Mouse (Mus musculus): Measurements from ENCODE around the gene Ttc41. TPM values are rescaled to one million over a fixed set of nuclear protein-coding genes. Genes with fewer than 3 reads are reported as not detected.
"Not testable (repeated sequence)": the region's sequence is repeated elsewhere in the genome, so short reads cannot be mapped to it uniquely, and the experiment has no call there.

Ttc41 gene
- polyA plus RNA-seq (2014; fragmentation: Nextera tagmentation; extraction: Ambion mirVana), result 0.82 and 2.5 TPM in 2 replicates

GRCm38 (mm10) chr10:86705318-86705921 is at the start of gene Ttc41, which contains the start of gene Hsp90b1:
Gene Ttc41, plus strand, starts transcription at chr10:86705811.
Gene Hsp90b1, minus strand, starts transcription at chr10:86705509.
- Histone ChIP-seq H3K4me1 (replicated peaks; ENCODE audit: control insufficient read depth, insufficient read depth, low read length) (peaks cover 32% of the 10 kb centered on the region), H3K27ac (peak within 1 kb of the TSS; percentile 92), H3K9ac (peak within 1 kb of the TSS; percentile 93), H3K36me3 (replicated peaks; ENCODE audit: control insufficient read depth, insufficient read depth) (peaks cover 36% of the 10 kb centered on the region), H3K4me3 (replicated peaks; ENCODE audit: low read length) (peak within 1 kb of the TSS; percentile 85), H3K27me3 (ENCODE audit: control insufficient read depth, insufficient read depth, low read length) (no peaks in the 10 kb centered on the region), H3K4me2 (replicated peaks) (peak within 1 kb of the TSS; percentile 89), H3K9me3 (ENCODE audit: control insufficient read depth, low read length) (no peaks in the 10 kb centered on the region)
- DNase-seq (ENCODE audit: low spot score) (peak; percentile 99), ATAC-seq (ENCODE audit: low FRiP score) (peak; percentile 98)
- under 1% methylated on average over 51 of the region's 51 CpGs for WGBS

- not testable (repeated sequence) for H3K4me2 ChIP-seq (replicated peaks); H3K4me3 ChIP-seq (replicated peaks; ENCODE audit: low read length); H3K27ac ChIP-seq; H3K27me3 ChIP-seq (ENCODE audit: control insufficient read depth, insufficient read depth, low read length); H3K36me3 ChIP-seq (replicated peaks; ENCODE audit: control insufficient read depth, insufficient read depth); H3K9ac ChIP-seq; DNase-seq (ENCODE audit: low spot score); H3K9me3 ChIP-seq (ENCODE audit: control insufficient read depth, low read length); H3K4me1 ChIP-seq (replicated peaks; ENCODE audit: control insufficient read depth, insufficient read depth, low read length); ATAC-seq (ENCODE audit: low FRiP score)
- WGBS, result 76% methylated on average over 4 of the region's 4 CpGs
Measured at GRCm38 (mm10) chr10:86670550-86670949, 35.1 kb upstream of the Ttc41 start.

GRCm38 (mm10) chr10:86684797-86685178 is 20.8 kb upstream of the Ttc41 start:
- not testable (repeated sequence) for H3K27me3 ChIP-seq (ENCODE audit: control insufficient read depth, insufficient read depth, low read length); H3K4me1 ChIP-seq (replicated peaks; ENCODE audit: control insufficient read depth, insufficient read depth, low read length); H3K9me3 ChIP-seq (ENCODE audit: control insufficient read depth, low read length); H3K36me3 ChIP-seq (replicated peaks; ENCODE audit: control insufficient read depth, insufficient read depth); DNase-seq (ENCODE audit: low spot score)
- H3K4me2 ChIP-seq (replicated peaks), result peak overlapping the region; percentile 77
- 32% methylated on average over 2 of the region's 2 CpGs for WGBS
- peak overlapping the region; percentile 82 for H3K27ac ChIP-seq
- peak overlapping the region; percentile 71 for H3K4me3 ChIP-seq (replicated peaks; ENCODE audit: low read length)
- peak; percentile 65 for ATAC-seq (ENCODE audit: low FRiP score)
- peak overlapping the region; percentile 85 for H3K9ac ChIP-seq

- peak; percentile 95 for ATAC-seq (ENCODE audit: low FRiP score)
- peak overlapping the region; percentile 77 for H3K4me2 ChIP-seq (replicated peaks)
- WGBS, result under 1% methylated on average over 48 of the region's 53 CpGs
- peak overlapping the region; percentile 71 for H3K4me3 ChIP-seq (replicated peaks; ENCODE audit: low read length)
- not testable (repeated sequence) for H3K27me3 ChIP-seq (ENCODE audit: control insufficient read depth, insufficient read depth, low read length); H3K9me3 ChIP-seq (ENCODE audit: control insufficient read depth, low read length); H3K4me1 ChIP-seq (replicated peaks; ENCODE audit: control insufficient read depth, insufficient read depth, low read length); H3K36me3 ChIP-seq (replicated peaks; ENCODE audit: control insufficient read depth, insufficient read depth)
- H3K27ac ChIP-seq, result peak overlapping the region; percentile 82
- H3K9ac ChIP-seq, result peak overlapping the region; percentile 85
- peak; percentile 85 for DNase-seq (ENCODE audit: low spot score)
Measured at GRCm38 (mm10) chr10:86685179-86686016, 20.2 kb upstream of the Ttc41 start.

GRCm38 (mm10) chr10:86686017-86686360 is 19.6 kb upstream of the Ttc41 start:
- H3K4me3 ChIP-seq (replicated peaks; ENCODE audit: low read length), result peak overlapping the region; percentile 71
- not testable (repeated sequence) for DNase-seq (ENCODE audit: low spot score); ATAC-seq (ENCODE audit: low FRiP score)

GRCm38 (mm10) chr10:86700251-86700650 is 5.4 kb upstream of the Ttc41 start:
- Histone ChIP-seq H3K9ac (no peak overlapping the region), H3K9me3 (ENCODE audit: control insufficient read depth, low read length) (no peaks in the 10 kb centered on the region), H3K4me3 (replicated peaks; ENCODE audit: low read length) (no peak overlapping the region), H3K4me2 (replicated peaks) (0 out of 2 replicates have a peak overlapping the region, but pooled peaks have one; percentile 1), H3K4me1 (replicated peaks; ENCODE audit: control insufficient read depth, insufficient read depth, low read length) (peaks cover 37% of the 10 kb centered on the region), H3K27ac (no peak overlapping the region), H3K36me3 (replicated peaks; ENCODE audit: control insufficient read depth, insufficient read depth) (peaks cover 80% of the 10 kb centered on the region), H3K27me3 (ENCODE audit: control insufficient read depth, insufficient read depth, low read length) (no peaks in the 10 kb centered on the region)
- ATAC-seq (ENCODE audit: low FRiP score) (no peak), DNase-seq (ENCODE audit: low spot score) (no peak)
- WGBS, result 75% methylated on average over 3 of the region's 3 CpGs

More at GRCm38 (mm10) chr10:86686017-86686360, 19.6 kb upstream of the Ttc41 start:
- not testable (repeated sequence) for H3K27me3 ChIP-seq (ENCODE audit: control insufficient read depth, insufficient read depth, low read length); H3K9me3 ChIP-seq (ENCODE audit: control insufficient read depth, low read length); H3K4me1 ChIP-seq (replicated peaks; ENCODE audit: control insufficient read depth, insufficient read depth, low read length); H3K27ac ChIP-seq
- H3K9ac ChIP-seq, result peak overlapping the region; percentile 85
- H3K4me2 ChIP-seq (replicated peaks), result peak overlapping the region; percentile 77
- peaks cover 15% of the 10 kb centered on the region for H3K36me3 ChIP-seq (replicated peaks; ENCODE audit: control insufficient read depth, insufficient read depth)
- WGBS, result 31% methylated on average over 8 of the region's 9 CpGs

- Histone ChIP-seq H3K36me3 (replicated peaks; ENCODE audit: control insufficient read depth, insufficient read depth) (peaks cover 73% of the 10 kb centered on the region), H3K27ac (no peak overlapping the region), H3K27me3 (ENCODE audit: control insufficient read depth, insufficient read depth, low read length) (no peaks in the 10 kb centered on the region), H3K4me2 (replicated peaks) (no peak overlapping the region), H3K4me3 (replicated peaks; ENCODE audit: low read length) (no peak overlapping the region), H3K4me1 (replicated peaks; ENCODE audit: control insufficient read depth, insufficient read depth, low read length) (peaks cover 37% of the 10 kb centered on the region), H3K9ac (no peak overlapping the region), H3K9me3 (ENCODE audit: control insufficient read depth, low read length) (no peaks in the 10 kb centered on the region)
- 67% methylated on average over 3 of the region's 3 CpGs for WGBS
- no peak for ATAC-seq (ENCODE audit: low FRiP score)
- no peak for DNase-seq (ENCODE audit: low spot score)
Measured at GRCm38 (mm10) chr10:86700973-86701372, 4.6 kb upstream of the Ttc41 start.

- Histone ChIP-seq H3K4me2 (replicated peaks) (no peak overlapping the region), H3K36me3 (replicated peaks; ENCODE audit: control insufficient read depth, insufficient read depth) (peaks cover 64% of the 10 kb centered on the region), H3K9me3 (ENCODE audit: control insufficient read depth, low read length) (no peaks in the 10 kb centered on the region), H3K27ac (no peak overlapping the region), H3K9ac (peak overlapping the region; percentile 93; the same call in 1 of the 2 replicates), H3K4me1 (replicated peaks; ENCODE audit: control insufficient read depth, insufficient read depth, low read length) (peaks cover 37% of the 10 kb centered on the region), H3K4me3 (replicated peaks; ENCODE audit: low read length) (no peak overlapping the region), H3K27me3 (ENCODE audit: control insufficient read depth, insufficient read depth, low read length) (no peaks in the 10 kb centered on the region)
- ATAC-seq (ENCODE audit: low FRiP score) (no peak), DNase-seq (ENCODE audit: low spot score) (no peak)
- 61% methylated on average over 4 of the region's 4 CpGs for WGBS
Measured at GRCm38 (mm10) chr10:86702312-86702920, 3.2 kb upstream of the Ttc41 start.

GRCm38 (mm10) chr10:86703375-86703774 is 2.2 kb upstream of the Ttc41 start:
- peaks cover 37% of the 10 kb centered on the region for H3K4me1 ChIP-seq (replicated peaks; ENCODE audit: control insufficient read depth, insufficient read depth, low read length)
- H3K4me2 ChIP-seq (replicated peaks), result peak overlapping the region; percentile 89
- H3K9me3 ChIP-seq (ENCODE audit: control insufficient read depth, low read length), result no peaks in the 10 kb centered on the region
- no peak overlapping the region for H3K27ac ChIP-seq
- no peaks in the 10 kb centered on the region for H3K27me3 ChIP-seq (ENCODE audit: control insufficient read depth, insufficient read depth, low read length)
- ATAC-seq (ENCODE audit: low FRiP score) (no peak), DNase-seq (ENCODE audit: low spot score) (no peak)
- peaks cover 55% of the 10 kb centered on the region for H3K36me3 ChIP-seq (replicated peaks; ENCODE audit: control insufficient read depth, insufficient read depth)
- peak overlapping the region; percentile 93 for H3K9ac ChIP-seq
- peak overlapping the region; percentile 85 for H3K4me3 ChIP-seq (replicated peaks; ENCODE audit: low read length)
- WGBS, result 78% methylated on average over 4 of the region's 4 CpGs
